Mouse (Mus musculus) urinary bladder, adult 2 months (tissue): ENCODE data around the gene Mfsd4b3. TPM values are rescaled to one million over a fixed set of nuclear protein-coding genes. Genes with fewer than 3 reads are reported as not detected.
"Not testable (repeated sequence)": the region's sequence is repeated elsewhere in the genome, so short reads cannot be mapped to it uniquely, and the experiment has no call there.

Source experiments
- DNase-seq: peaks from one replicate; pipeline ENCODE4 v3.0.0; 2022; ENCODE audit warnings: low spot score
- polyA plus RNA-seq: library from polyadenylated mRNA; depleted of rRNA; stranded (reverse); fragments of >200 nt; gene quantifications from 2 replicates; pipeline ENCODE4 v1.2.3, GENCODE M21; 2012; rRNA removed

The Mfsd4b3 gene
- polyA plus RNA-seq, 1 experiment = 1.5 TPM

DNA sequence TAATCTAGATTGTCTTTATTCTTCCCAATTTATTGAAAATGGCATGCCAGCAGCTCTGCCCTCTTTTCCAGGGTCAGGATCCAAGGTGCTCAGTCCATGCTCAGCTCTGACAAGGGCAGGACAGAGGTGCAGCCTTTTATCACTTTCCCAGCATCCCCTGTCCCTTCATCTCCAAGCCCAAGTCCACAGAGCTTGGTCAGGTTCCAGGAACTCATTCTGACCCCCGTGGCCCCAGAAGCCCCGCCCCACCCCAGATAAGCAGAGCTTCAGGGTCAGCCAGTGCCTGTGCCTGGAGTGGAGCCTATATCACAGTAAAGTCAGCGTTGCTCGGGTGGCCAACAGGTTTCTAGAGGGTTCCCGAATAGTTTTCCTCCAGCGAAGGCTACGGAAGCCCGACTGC is 35.4 kb downstream of the Mfsd4b3 start:
- DNase-seq = not testable (repeated sequence)

DNA sequence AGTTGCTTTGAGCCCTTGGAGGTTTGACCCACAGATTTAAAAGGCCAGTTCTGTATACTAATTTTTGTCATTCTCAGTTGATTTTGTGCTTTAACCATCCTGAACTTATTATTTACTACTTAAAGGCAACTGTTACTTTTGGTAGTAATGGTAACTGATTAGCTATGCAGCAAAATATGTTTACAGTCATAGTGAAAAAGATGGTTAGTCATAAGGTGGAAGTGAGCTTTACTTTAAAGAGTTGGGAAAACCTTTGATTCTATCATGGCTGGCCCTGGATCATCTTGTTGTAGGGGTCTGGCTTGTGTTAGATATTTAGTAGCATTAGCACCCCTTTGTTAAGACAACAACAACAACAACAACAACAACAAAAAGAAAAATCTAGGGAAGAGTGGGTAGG is 47.3 kb downstream of the Mfsd4b3 start:
- DNase-seq = no peak

DNA sequence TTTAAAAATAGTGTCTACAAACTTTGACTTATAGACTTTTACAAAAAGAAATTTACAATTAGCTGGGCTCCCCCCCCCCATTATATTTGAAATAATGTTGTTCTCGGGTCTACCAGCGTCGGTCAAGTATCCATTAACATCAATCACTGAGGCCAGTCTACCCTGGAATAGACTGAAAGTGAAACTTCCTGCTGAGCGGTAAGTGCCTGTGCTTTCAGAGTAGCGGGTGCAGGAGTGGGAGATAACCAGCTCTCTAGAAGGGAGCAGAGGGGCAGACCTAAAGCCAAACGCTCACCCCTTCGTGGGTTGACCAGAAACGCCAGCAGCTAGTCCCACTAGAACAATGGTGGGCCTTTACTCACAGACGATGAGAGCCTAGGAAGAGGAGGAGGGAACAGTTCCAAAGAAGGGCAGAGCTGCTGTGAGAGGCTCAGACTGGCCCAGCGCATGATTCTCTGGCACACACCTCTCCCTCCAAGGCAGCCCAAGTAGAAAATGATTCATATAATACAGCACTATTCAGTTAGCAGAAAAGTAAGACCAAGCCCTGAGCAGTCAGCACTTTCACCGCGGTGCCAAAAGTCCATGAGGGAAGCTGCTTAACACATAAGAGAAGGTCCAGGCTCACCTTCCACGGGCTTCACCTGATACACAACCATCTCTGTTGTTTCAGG is 51.0 kb downstream of the Mfsd4b3 start:
- no peak for DNase-seq

DNA sequence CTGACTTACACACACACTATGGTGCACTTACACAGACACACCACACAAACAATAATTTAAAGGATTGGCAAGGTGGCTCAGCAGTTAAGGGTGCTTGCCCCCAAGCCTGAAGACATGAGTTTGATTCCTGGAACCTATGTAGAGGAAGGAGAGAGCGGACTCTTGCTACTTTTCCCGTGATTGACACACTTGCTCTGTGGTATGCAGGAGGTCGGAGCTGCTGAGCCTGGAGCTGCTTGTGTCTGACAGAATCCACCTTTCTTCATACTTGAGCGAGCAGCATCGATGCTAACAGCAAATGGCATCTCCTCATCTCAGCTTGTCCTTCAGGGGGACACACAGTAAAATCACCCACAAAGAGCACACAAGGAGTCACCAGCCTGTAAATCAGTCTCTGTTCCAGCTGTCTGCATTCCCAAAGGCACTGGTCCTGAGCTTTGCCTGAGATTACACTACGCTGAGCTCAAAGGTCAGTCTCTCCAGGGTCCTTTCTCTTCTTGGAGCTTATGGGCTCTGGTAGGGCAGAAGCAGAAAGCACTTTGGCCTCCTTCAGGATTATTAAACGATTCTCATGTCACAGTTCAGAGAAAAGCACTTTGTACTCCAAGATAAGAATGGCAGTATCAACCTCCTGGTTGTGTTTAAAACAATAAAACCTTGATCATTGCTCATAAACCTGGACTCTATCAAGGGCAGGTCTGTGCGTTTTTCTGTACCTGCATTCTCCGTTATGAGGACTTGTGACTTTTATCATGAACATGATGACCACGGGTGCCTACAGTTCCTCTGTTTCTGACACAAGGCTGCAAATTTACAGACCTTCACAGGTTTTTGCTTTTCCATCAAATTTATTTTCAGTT is 52.9 kb downstream of the Mfsd4b3 start:
- no peak for DNase-seq

DNA sequence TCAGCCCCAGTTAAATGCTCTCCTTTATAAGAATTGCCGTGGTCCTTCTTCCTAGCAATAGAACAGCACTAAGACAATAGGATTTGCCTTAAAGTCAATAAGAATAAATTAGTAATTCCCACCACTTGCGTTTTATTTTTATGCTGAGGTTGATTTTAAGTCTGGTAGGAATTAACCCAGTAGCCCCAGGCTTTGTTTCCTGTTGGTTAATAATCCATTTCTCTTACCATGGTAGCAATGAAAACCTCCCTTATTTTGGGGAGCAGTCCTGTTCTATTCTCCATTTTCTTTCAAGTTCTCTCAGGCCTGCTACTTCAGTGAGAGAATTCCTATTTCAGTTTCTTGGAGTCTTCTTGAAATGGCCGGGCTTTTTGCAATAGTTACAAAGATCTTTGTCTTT is 55.8 kb downstream of the Mfsd4b3 start:
- no peak for DNase-seq

DNA sequence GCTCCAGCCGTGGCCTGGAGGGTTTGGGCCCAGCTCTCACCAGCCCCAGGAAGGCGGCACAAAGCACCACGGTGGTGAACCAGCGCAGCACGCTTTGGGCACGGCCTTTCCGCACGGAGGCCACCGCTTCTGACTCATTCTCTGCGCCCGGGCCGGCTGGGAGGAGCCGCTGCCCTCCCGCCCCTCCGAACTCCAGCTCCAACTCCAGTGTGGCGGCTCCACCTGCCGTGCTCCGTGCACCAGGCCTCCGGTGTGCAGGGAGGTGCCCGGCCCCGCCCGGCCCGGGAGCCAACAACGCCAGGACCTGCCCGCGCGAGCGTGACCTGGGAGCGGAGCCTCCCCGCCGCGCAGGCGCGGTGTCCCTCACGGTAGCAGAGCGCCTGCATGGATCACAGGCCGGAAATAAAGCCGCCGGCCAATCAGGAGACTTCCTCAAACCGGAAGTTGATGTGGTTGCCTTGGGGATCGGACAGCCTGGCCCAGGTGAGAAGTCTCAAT is 61.0 kb downstream of the Mfsd4b3 start, which contains the start of gene Mfsd4b4:
Mfsd4b4 (minus strand) TSS at position 365 of the 498 bp plus-strand sequence.
- peak; percentile 73 for DNase-seq

Other genes starting within 250 kb of the Mfsd4b3 start
- 48.3 and 53.1 TPM in 2 replicates for gene Rev3l, start 228.0 kb downstream of the Mfsd4b3 start, polyA plus RNA-seq
- 7.1 and 8.2 TPM in 2 replicates for gene Mfsd4b4, start 60.9 kb downstream of the Mfsd4b3 start, polyA plus RNA-seq
- gene Mfsd4b2, start 33.2 kb downstream of the Mfsd4b3 start, polyA plus RNA-seq = 0.03 and 0.04 TPM in 2 replicates
- 0.12 and 0.18 TPM in 2 replicates for gene Mfsd4b5, start 26.5 kb upstream of the Mfsd4b3 start, polyA plus RNA-seq
- gene Mfsd4b1, start 65.1 kb upstream of the Mfsd4b3 start, polyA plus RNA-seq = 0.30 and 0.44 TPM in 2 replicates
- 10.9 and 13.4 TPM in 2 replicates for gene Slc16a10, start 182.1 kb upstream of the Mfsd4b3 start, polyA plus RNA-seq